Mouse (Mus musculus): ENCODE results near the gene S100a10. TPM values are rescaled to one million over a fixed set of nuclear protein-coding genes. Genes with fewer than 3 reads are reported as not detected.

The S100a10 gene
- polyA plus RNA-seq, 1 experiment: 104 TPM

- H3K4me1 ChIP-seq (ENCODE audit: control insufficient read depth, insufficient read depth, low read length): peaks cover 10% of the 10 kb centered on the region; the same call in 1 of the 2 replicates
- H3K36me3 ChIP-seq (ENCODE audit: control insufficient read depth, insufficient read depth, low read length): no peaks in the 10 kb centered on the region
- WGBS: 23% methylated on average over 7 of the region's 7 CpGs
- H3K27me3 ChIP-seq (replicated peaks; ENCODE audit: control insufficient read depth, insufficient read depth, low read length): no peaks in the 10 kb centered on the region
- no peak overlapping the region for H3K27ac ChIP-seq (ENCODE audit: insufficient read depth, low read depth, low read length)
- TF ChIP-seq POLR2A (IDR thresholded peaks at IDR 0.05; ENCODE audit: low read depth, low read length) (no peak), CTCF (conservative IDR thresholded peaks at IDR 0.05; ENCODE audit: insufficient read depth, insufficient read length, low read depth, low read length) (peak; percentile 92)
- no peak overlapping the region for H3K4me3 ChIP-seq (ENCODE audit: insufficient read depth, low read depth, low read length)
- DNase-seq: peak; percentile 91
Measured at GRCm38 (mm10) chr3:93547099-93547648, 7.7 kb upstream of the S100a10 start.

- H3K27ac ChIP-seq (ENCODE audit: insufficient read depth, low read depth, low read length): no peak overlapping the region
- H3K36me3 ChIP-seq (ENCODE audit: control insufficient read depth, insufficient read depth, low read length): no peaks in the 10 kb centered on the region
- no peak overlapping the region for H3K4me3 ChIP-seq (ENCODE audit: insufficient read depth, low read depth, low read length)
- WGBS: 42% methylated on average over 20 of the region's 20 CpGs
- peaks cover 11% of the 10 kb centered on the region; the same call in 1 of the 2 replicates for H3K4me1 ChIP-seq (ENCODE audit: control insufficient read depth, insufficient read depth, low read length)
- no peak for TF ChIP-seq POLR2A (IDR thresholded peaks at IDR 0.05; ENCODE audit: low read depth, low read length)
- TF ChIP-seq CTCF (conservative IDR thresholded peaks at IDR 0.05; ENCODE audit: insufficient read depth, insufficient read length, low read depth, low read length): no peak
- H3K27me3 ChIP-seq (replicated peaks; ENCODE audit: control insufficient read depth, insufficient read depth, low read length): no peaks in the 10 kb centered on the region
- peak; percentile 86 for DNase-seq
Measured at GRCm38 (mm10) chr3:93547749-93548540, 6.9 kb upstream of the S100a10 start.

- no peak for DNase-seq
- TF ChIP-seq CTCF (conservative IDR thresholded peaks at IDR 0.05; ENCODE audit: insufficient read depth, insufficient read length, low read depth, low read length) (no peak), POLR2A (IDR thresholded peaks at IDR 0.05; ENCODE audit: low read depth, low read length) (no peak)
- 59% methylated on average over 6 of the region's 6 CpGs for WGBS
- no peaks in the 10 kb centered on the region for H3K36me3 ChIP-seq (ENCODE audit: control insufficient read depth, insufficient read depth, low read length)
- H3K4me3 ChIP-seq (ENCODE audit: insufficient read depth, low read depth, low read length): no peak overlapping the region
- no peak overlapping the region for H3K27ac ChIP-seq (ENCODE audit: insufficient read depth, low read depth, low read length)
- H3K4me1 ChIP-seq (ENCODE audit: control insufficient read depth, insufficient read depth, low read length): peaks cover 11% of the 10 kb centered on the region; the same call in 1 of the 2 replicates
- H3K27me3 ChIP-seq (replicated peaks; ENCODE audit: control insufficient read depth, insufficient read depth, low read length): no peaks in the 10 kb centered on the region
Measured at GRCm38 (mm10) chr3:93548541-93549266, 6.2 kb upstream of the S100a10 start.

GRCm38 (mm10) chr3:93549986-93550385, 4.9 kb upstream of the S100a10 start:
- Histone ChIP-seq H3K4me1 (ENCODE audit: control insufficient read depth, insufficient read depth, low read length) (peaks cover 16% of the 10 kb centered on the region; the same call in 1 of the 2 replicates), H3K27me3 (replicated peaks; ENCODE audit: control insufficient read depth, insufficient read depth, low read length) (no peaks in the 10 kb centered on the region), H3K4me3 (ENCODE audit: insufficient read depth, low read depth, low read length) (no peak overlapping the region), H3K27ac (ENCODE audit: insufficient read depth, low read depth, low read length) (no peak overlapping the region), H3K36me3 (ENCODE audit: control insufficient read depth, insufficient read depth, low read length) (no peaks in the 10 kb centered on the region)
- no peak for DNase-seq
- TF ChIP-seq POLR2A (IDR thresholded peaks at IDR 0.05; ENCODE audit: low read depth, low read length): no peak
- 68% methylated on average over 4 of the region's 4 CpGs for WGBS

- Histone ChIP-seq H3K27ac (ENCODE audit: insufficient read depth, low read depth, low read length) (peak overlapping the region; percentile 18), H3K36me3 (ENCODE audit: control insufficient read depth, insufficient read depth, low read length) (no peaks in the 10 kb centered on the region), H3K27me3 (replicated peaks; ENCODE audit: control insufficient read depth, insufficient read depth, low read length) (no peaks in the 10 kb centered on the region), H3K4me3 (ENCODE audit: insufficient read depth, low read depth, low read length) (no peak overlapping the region), H3K4me1 (ENCODE audit: control insufficient read depth, insufficient read depth, low read length) (peaks cover 22% of the 10 kb centered on the region; the same call in 1 of the 2 replicates)
- TF ChIP-seq CTCF (conservative IDR thresholded peaks at IDR 0.05; ENCODE audit: insufficient read depth, insufficient read length, low read depth, low read length) (no peak), POLR2A (IDR thresholded peaks at IDR 0.05; ENCODE audit: low read depth, low read length) (no peak)
- no peak for DNase-seq
- 69% methylated on average over 5 of the region's 5 CpGs for WGBS
Measured at GRCm38 (mm10) chr3:93551950-93552901, 2.7 kb upstream of the S100a10 start.

GRCm38 (mm10) chr3:93553311-93553710, 1.6 kb upstream of the S100a10 start:
- Histone ChIP-seq H3K4me3 (ENCODE audit: insufficient read depth, low read depth, low read length) (no peak overlapping the region), H3K27ac (ENCODE audit: insufficient read depth, low read depth, low read length) (no peak overlapping the region), H3K36me3 (ENCODE audit: control insufficient read depth, insufficient read depth, low read length) (no peaks in the 10 kb centered on the region), H3K4me1 (ENCODE audit: control insufficient read depth, insufficient read depth, low read length) (peaks cover 15% of the 10 kb centered on the region; the same call in 1 of the 2 replicates), H3K27me3 (replicated peaks; ENCODE audit: control insufficient read depth, insufficient read depth, low read length) (no peaks in the 10 kb centered on the region)
- no peak for TF ChIP-seq POLR2A (IDR thresholded peaks at IDR 0.05; ENCODE audit: low read depth, low read length)
- TF ChIP-seq CTCF (conservative IDR thresholded peaks at IDR 0.05; ENCODE audit: insufficient read depth, insufficient read length, low read depth, low read length): no peak
- 84% methylated on average over 2 of the region's 2 CpGs for WGBS
- no peak for DNase-seq
